Mouse (Mus musculus) G1E (cell line): ENCODE results near the gene Spout1. TPM values are rescaled to one million over a fixed set of nuclear protein-coding genes. Genes with fewer than 3 reads are reported as not detected.
A peak's percentile ranks its signal among the peaks of the same experiment; 100 is the strongest.
"Not testable (repeated sequence)": the region's sequence is repeated elsewhere in the genome, so short reads cannot be mapped to it uniquely, and the experiment has no call there.

Source experiments
- ATAC-seq: 2 replicates; pipeline ENCODE4 v1.8.0; 2016; ENCODE audit warnings: mild to moderate bottlenecking; ENCODE audit not compliant: insufficient number of reproducible peaks, poor library complexity, low FRiP score, severe bottlenecking; ENCODE audit errors: extremely low read depth
- DNase-seq: peaks from one replicate; pipeline ENCODE4 v3.0.0; 2012; ENCODE audit warnings: low spot score
- H3K27me3 ChIP-seq: 2 replicates; pipeline ENCODE4 v1.6.1; 2012; ENCODE audit warnings: mild to moderate bottlenecking, low read length, inconsistent platforms; ENCODE audit not compliant: insufficient read depth
- H3K36me3 ChIP-seq: replicated peaks from 2 replicates; pipeline ENCODE3; 2012; ENCODE audit warnings: mild to moderate bottlenecking, inconsistent platforms
- H3K4me1 ChIP-seq: 2 replicates; pipeline ENCODE4 v1.6.1; 2012; ENCODE audit warnings: low read depth, low read length, inconsistent platforms, mixed read lengths; ENCODE audit not compliant: insufficient read depth
- H3K4me3 ChIP-seq: 2 replicates; pipeline ENCODE4 v1.5.1; 2012; ENCODE audit warnings: low read depth, mild to moderate bottlenecking, inconsistent platforms, low read length, moderate library complexity, mixed read lengths
- H3K9me3 ChIP-seq: replicated peaks from 2 replicates; pipeline ENCODE4 v1.6.1; 2012; ENCODE audit warnings: inconsistent platforms
- CTCF ChIP-seq: IDR thresholded peaks from 2 replicates; pipeline ENCODE4 v1.5.1; 2012; ENCODE audit warnings: low read depth, low read length, inconsistent platforms, mixed read lengths
- GATA1 ChIP-seq: IDR thresholded peaks from 2 replicates; pipeline ENCODE4 v1.6.1; 2012; ENCODE audit warnings: borderline replicate concordance, low read length, inconsistent platforms, mixed read lengths
- GATA2 ChIP-seq: IDR thresholded peaks from 2 replicates; pipeline ENCODE4 v1.6.1; 2012; ENCODE audit warnings: low read depth, low read length, inconsistent platforms, borderline replicate concordance
- POLR2AphosphoS5 ChIP-seq: IDR thresholded peaks from 2 replicates; pipeline ENCODE4 v1.6.1; 2012; ENCODE audit warnings: low read depth, low read length, inconsistent platforms; ENCODE audit not compliant: insufficient replicate concordance
- TAL1 ChIP-seq: conservative IDR thresholded peaks from 2 replicates; pipeline ENCODE4 v1.6.1; 2012; ENCODE audit warnings: low read depth, low read length, inconsistent platforms, mixed read lengths
- polyA plus RNA-seq: library from polyadenylated mRNA; stranded (reverse); fragments of >175 nt; gene quantifications from 2 replicates; pipeline ENCODE4 v1.2.3, GENCODE M21; 2012
- total RNA-seq, 2 experiments: library from RNA; stranded (forward) in 1 of 2; stranded (reverse) in 1 of 2; fragments of 200-1000 nt in 1 of 2; fragments of >200 nt in 1 of 2; fragmentation: Nextera tagmentation in 1 of 2; gene quantifications; 2 replicates each; pipeline ENCODE4 v1.2.3; 2014 to 2017

The Spout1 gene
- total and polyA plus RNA-seq, 3 experiments = 20.3 to 57.0 (median 24.6) TPM

DNA sequence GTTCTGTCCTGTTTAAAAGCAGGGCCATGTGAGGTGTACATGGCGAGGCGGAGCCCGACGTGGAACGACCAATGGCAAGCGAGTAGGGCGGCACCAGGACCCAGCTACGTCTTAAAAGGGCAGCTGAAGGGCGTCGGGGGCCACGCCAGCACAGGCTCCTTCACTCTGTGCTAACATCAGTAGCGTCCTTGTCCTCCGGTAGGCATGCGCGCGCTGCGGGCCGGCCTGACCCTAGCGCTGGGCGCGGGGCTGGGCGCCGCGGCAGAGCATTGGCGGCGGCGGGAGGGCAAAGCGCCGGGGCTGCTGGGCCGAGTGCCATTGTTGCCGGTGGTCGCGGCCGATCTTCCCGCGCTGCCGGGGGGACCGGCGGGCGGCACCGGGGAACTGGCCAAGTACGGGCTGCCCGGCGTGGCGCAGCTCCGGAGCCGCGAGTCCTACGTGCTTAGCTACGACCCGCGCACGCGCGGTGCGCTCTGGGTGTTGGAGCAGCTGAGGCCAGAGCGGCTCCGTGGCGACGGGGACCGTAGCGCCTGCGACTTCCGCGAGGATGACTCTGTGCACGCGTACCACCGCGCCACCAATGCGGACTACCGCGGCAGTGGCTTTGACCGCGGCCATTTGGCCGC, 6.8 kb downstream of the Spout1 start, which contains the start of gene Endog:
Endog (plus strand) TSS at position 123 of the 626 bp plus-strand sequence.
- no peaks in the 10 kb centered on the region for H3K27me3 ChIP-seq
- peaks cover 25% of the 10 kb centered on the region for H3K9me3 ChIP-seq
- H3K4me1 ChIP-seq = peaks cover 52% of the 10 kb centered on the region
- DNase-seq = peak; percentile 92
- no peak for TF ChIP-seq GATA1
- TF ChIP-seq CTCF = no peak
- TF ChIP-seq POLR2AphosphoS5 = no peak
- no peak for TF ChIP-seq TAL1
- TF ChIP-seq GATA2 = no peak
- peak; percentile 85 for ATAC-seq
- peak within 1 kb of the TSS; percentile 80 for H3K4me3 ChIP-seq
- peaks cover 48% of the 10 kb centered on the region for H3K36me3 ChIP-seq

DNA sequence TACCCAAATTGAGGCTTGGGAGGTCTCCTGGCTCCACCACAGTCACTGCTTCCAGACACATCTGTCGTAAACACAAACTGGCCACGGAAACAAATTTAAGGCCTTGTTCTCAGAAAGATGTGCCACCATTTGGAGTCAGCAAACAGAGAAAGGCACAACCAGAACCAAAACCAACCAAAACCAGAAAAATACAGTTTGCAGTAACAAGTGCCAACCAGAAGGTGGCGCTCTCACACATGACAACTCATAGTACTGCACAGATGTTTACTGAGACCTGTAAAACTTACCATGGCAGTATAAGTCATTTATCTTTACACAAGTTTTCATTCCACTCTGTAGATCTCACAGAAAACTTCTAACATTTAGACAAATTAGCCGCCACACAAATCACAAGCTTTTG, 11.6 kb downstream of the Spout1 start:
- TF ChIP-seq POLR2AphosphoS5 (no peak), GATA1 (no peak), TAL1 (no peak), CTCF (no peak), GATA2 (no peak)
- Histone ChIP-seq H3K4me3 (no peak overlapping the region), H3K9me3 (peaks cover 30% of the 10 kb centered on the region), H3K27me3 (peaks cover 11% of the 10 kb centered on the region), H3K36me3 (peaks cover under 1% of the 10 kb centered on the region), H3K4me1 (peaks cover 7% of the 10 kb centered on the region)
- DNase-seq = no peak
- no peak for ATAC-seq

DNA sequence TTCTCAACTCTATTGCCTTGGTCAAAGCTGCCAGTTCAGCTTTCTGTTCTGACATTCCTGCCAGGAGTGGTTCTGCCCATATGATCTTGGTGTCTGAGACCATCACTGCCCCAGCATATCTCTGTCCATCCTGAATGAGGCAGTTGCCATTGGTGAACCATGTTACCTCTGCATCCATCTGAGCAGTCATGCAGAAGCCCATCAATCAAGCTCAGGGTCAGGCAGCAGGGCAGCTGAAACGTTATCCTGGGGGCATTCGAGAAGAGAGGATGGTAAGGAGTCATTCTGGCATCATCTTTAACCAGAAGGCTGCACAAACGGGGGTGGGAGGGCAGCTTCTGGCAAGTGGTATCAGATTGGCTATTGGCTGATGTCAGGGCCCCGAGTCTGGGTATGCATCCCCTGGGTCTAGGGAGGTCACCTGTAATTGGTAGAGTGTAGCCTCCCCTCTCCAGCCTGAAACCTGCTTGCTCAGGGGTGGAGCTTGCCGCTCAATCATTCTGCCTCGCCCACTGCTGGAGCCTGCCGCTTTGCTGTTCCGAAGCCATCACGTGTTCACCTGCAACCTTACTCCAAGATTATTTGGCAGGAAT, 13.8 kb downstream of the Spout1 start:
- no peak for DNase-seq
- H3K4me3 ChIP-seq = no peak overlapping the region
- peaks cover 30% of the 10 kb centered on the region for H3K9me3 ChIP-seq
- H3K4me1 ChIP-seq = no peaks in the 10 kb centered on the region
- no peak for ATAC-seq
- no peak for TF ChIP-seq GATA1
- no peak for TF ChIP-seq POLR2AphosphoS5
- TF ChIP-seq GATA2 = no peak
- TF ChIP-seq CTCF = no peak
- TF ChIP-seq TAL1 = no peak
- H3K36me3 ChIP-seq = no peaks in the 10 kb centered on the region
- peaks cover 16% of the 10 kb centered on the region for H3K27me3 ChIP-seq

DNA sequence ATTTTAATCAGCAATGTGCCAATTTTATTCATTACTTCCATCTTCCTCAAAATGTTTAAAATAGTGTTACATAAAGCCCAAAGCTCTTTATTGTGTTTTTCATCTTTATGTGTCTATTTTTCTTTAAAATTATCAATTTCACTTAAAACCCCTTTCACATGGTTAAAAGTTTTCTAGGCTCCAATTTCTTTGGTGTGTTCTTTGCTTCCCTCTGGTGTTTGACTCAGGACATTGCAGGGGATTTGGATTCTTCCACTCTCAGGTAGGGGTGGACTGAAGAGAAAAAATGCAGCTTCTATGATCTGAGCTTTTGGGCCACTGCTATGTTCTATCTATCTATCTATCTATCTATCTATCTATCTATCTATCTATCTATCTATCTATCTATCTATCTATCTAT, 16.4 kb downstream of the Spout1 start:
- ATAC-seq = no peak

DNA sequence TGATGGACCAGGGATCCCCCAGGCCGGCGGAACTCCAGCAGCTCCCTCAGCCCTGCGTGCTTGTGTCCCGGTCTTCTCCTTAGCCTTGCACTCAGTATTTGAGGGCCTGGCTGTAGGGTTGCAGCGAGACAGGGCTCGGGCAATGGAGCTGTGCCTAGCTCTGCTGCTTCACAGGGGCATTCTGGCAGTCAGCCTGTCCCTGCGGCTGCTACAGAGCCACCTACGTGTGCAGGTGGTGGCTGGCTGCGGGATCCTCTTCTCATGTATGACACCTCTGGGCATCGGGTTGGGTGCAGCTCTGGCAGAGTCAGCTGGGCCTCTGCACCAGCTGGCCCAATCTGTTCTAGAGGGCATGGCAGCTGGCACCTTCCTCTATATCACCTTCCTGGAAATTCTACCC, 18.4 kb downstream of the Spout1 start:
- H3K4me3 ChIP-seq, DNase-seq, H3K4me1 ChIP-seq, H3K36me3 ChIP-seq, H3K9me3 ChIP-seq, ATAC-seq: not testable (repeated sequence)
- H3K27me3 ChIP-seq = peaks cover 34% of the 10 kb centered on the region

More for the DNA sequence above, 16.4 kb downstream of the Spout1 start:
- no peak for DNase-seq
- H3K9me3 ChIP-seq = peaks cover 14% of the 10 kb centered on the region
- no peak for TF ChIP-seq TAL1
- peak; percentile 18; the same call in 1 of the 2 replicates for TF ChIP-seq CTCF
- no peaks in the 10 kb centered on the region for H3K4me1 ChIP-seq
- no peaks in the 10 kb centered on the region for H3K36me3 ChIP-seq
- H3K4me3 ChIP-seq = no peak overlapping the region
- H3K27me3 ChIP-seq = peaks cover 29% of the 10 kb centered on the region

DNA sequence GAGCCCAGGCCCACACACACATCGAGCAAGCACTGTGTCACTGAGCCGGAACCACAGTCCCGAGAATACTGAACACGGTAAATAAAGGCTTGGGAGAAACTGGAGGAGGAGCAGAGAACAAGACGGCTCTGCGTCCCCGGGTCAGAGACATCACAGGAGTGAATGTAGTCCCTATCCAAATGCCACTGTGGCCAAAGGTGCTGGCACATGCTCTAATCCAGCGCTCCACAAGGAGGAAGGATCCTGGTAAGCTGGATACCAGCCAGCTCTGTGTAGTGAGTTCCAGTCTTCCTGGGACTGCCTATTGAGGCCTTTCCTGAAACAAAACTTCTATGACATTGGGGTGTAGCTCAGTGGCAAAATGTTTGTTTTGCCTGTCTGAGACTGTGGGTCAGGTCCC, 25.6 kb downstream of the Spout1 start:
- Histone ChIP-seq H3K36me3 (peaks cover 52% of the 10 kb centered on the region), H3K4me3 (no peak overlapping the region), H3K9me3 (no peaks in the 10 kb centered on the region), H3K27me3 (peaks cover 10% of the 10 kb centered on the region), H3K4me1 (no peaks in the 10 kb centered on the region)
- no peak for TF ChIP-seq TAL1
- TF ChIP-seq GATA1 = no peak
- no peak for TF ChIP-seq GATA2
- TF ChIP-seq POLR2AphosphoS5 = no peak
- TF ChIP-seq CTCF = no peak
- DNase-seq = no peak
- ATAC-seq = no peak

DNA sequence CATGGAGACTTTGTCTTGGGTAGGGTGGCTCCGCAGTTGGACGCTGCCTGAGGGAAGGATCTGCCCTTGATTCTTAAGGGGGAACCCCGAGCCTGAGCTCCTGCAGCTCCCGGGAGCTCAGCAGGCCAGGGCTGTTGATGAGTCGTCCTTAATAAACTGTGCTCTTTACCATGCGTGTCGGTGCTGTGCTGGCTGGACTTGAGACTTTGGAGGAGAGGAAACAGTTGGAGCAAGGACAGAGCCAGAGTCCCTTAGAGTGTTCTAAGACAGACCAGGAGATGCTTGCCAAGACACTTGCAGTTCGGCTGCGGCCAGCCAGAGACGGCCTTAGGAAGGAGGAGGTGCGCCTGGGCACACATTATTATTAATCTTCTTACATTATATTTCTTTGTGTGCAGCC, 26.4 kb downstream of the Spout1 start:
- Histone ChIP-seq H3K9me3 (no peaks in the 10 kb centered on the region), H3K4me3 (no peak overlapping the region), H3K36me3 (peaks cover 60% of the 10 kb centered on the region), H3K4me1 (no peaks in the 10 kb centered on the region), H3K27me3 (0 out of 2 replicates have a peak, but pooled peaks cover 5% of the 10 kb centered on the region)
- TF ChIP-seq GATA2 = no peak
- TF ChIP-seq TAL1 = no peak
- no peak for TF ChIP-seq CTCF
- no peak for TF ChIP-seq GATA1
- TF ChIP-seq POLR2AphosphoS5 = no peak
- no peak for ATAC-seq
- DNase-seq = no peak
